Mouse (Mus musculus) neural tube, embryonic 12.5 days (tissue): ENCODE results near the gene Magix. TPM values are rescaled to one million over a fixed set of nuclear protein-coding genes. Genes with fewer than 3 reads are reported as not detected.
A peak's percentile ranks its signal among the peaks of the same experiment; 100 is the strongest.

ENCODE experiments used
- ATAC-seq: fragments of 200-750 bp; cut with Nextera tagmentation; 2 replicates; pipeline ENCODE4 v1.8.0; 2017; ENCODE audit warnings: low read depth, mild to moderate bottlenecking, moderate TSS enrichment, moderate library complexity; ENCODE audit not compliant: low FRiP score
- H3K27ac ChIP-seq: fragments of 300-500 bp; sonication (generic); 2 replicates; pipeline ENCODE4 v1.5.1; 2016
- H3K27me3 ChIP-seq: fragments of 300-500 bp; sonication (generic); replicated peaks from 2 replicates; pipeline ENCODE4 v1.6.1; 2016; ENCODE audit warnings: mild to moderate bottlenecking
- H3K36me3 ChIP-seq: fragments of 300-500 bp; sonication (generic); 2 replicates; pipeline ENCODE4 v1.6.1; 2016; ENCODE audit warnings: mild to moderate bottlenecking
- H3K4me1 ChIP-seq: fragments of 300-500 bp; sonication (generic); 2 replicates; pipeline ENCODE4 v1.6.1; 2016
- H3K4me2 ChIP-seq: fragments of 300-500 bp; sonication (generic); replicated peaks from 2 replicates; pipeline ENCODE4 v1.6.1; 2016; ENCODE audit warnings: mild to moderate bottlenecking
- H3K4me3 ChIP-seq: fragments of 300-500 bp; sonication (generic); 2 replicates; pipeline ENCODE4 v1.5.1; 2016
- H3K9ac ChIP-seq: fragments of 300-500 bp; sonication (generic); 2 replicates; pipeline ENCODE4 v1.6.1; 2016; ENCODE audit warnings: mild to moderate bottlenecking
- H3K9me3 ChIP-seq: fragments of 300-500 bp; sonication (generic); 2 replicates; pipeline ENCODE4 v1.6.1; 2016; ENCODE audit warnings: mild to moderate bottlenecking
- WGBS: fragments of 180-500 bp; shearing (Covaris S2); methylation state at CpG from one replicate; pipeline ENCODE4 v1.1.7; 2016; 5-methylcytosine and 5-hydroxymethylcytosine counted together
- polyA plus RNA-seq: library from polyadenylated mRNA; unstranded; fragments of >200 nt; fragmentation: Nextera tagmentation; extraction: Ambion mirVana; gene quantifications from 2 replicates; pipeline ENCODE4 v1.2.1, GENCODE M21; 2016

The Magix gene
- polyA plus RNA-seq, 1 experiment from 2014 or later = not detected

- Histone ChIP-seq H3K27ac (no peak within 1 kb of the TSS), H3K4me2 (peak within 1 kb of the TSS; percentile 59), H3K36me3 (no peaks in the 10 kb centered on the region; the same call in 1 of the 2 replicates), H3K4me1 (no peaks in the 10 kb centered on the region), H3K9ac (peak within 1 kb of the TSS; percentile 59), H3K4me3 (peak within 1 kb of the TSS; percentile 47), H3K9me3 (no peaks in the 10 kb centered on the region), H3K27me3 (no peaks in the 10 kb centered on the region)
- peak; percentile 93 for ATAC-seq
- 21% methylated on average over 33 of the region's 33 CpGs for WGBS
These were observed 15.9 kb upstream of the Magix start, which contains the start of gene Gpkow for GRCm38 (mm10) chrX:7696954-7697381. Gene Gpkow (plus strand): TSS chrX:7697131.

GRCm38 (mm10) chrX:7696520-7696919, 15.5 kb upstream of the Magix start:
- no peaks in the 10 kb centered on the region; the same call in 1 of the 2 replicates for H3K36me3 ChIP-seq
- no peaks in the 10 kb centered on the region for H3K9me3 ChIP-seq
- peak overlapping the region; percentile 44 for H3K4me2 ChIP-seq
- H3K4me1 ChIP-seq = no peaks in the 10 kb centered on the region
- peak; percentile 33 for ATAC-seq
- H3K27me3 ChIP-seq = no peaks in the 10 kb centered on the region
- no peak overlapping the region for H3K9ac ChIP-seq
- H3K4me3 ChIP-seq = peak overlapping the region; percentile 47; the same call in 1 of the 2 replicates
- H3K27ac ChIP-seq = no peak overlapping the region
- 36% methylated on average over 6 of the region's 6 CpGs for WGBS

GRCm38 (mm10) chrX:7692862-7693261, 11.8 kb upstream of the Magix start:
- no peak overlapping the region for H3K27ac ChIP-seq
- 43% methylated on average over 4 of the region's 4 CpGs for WGBS
- H3K9ac ChIP-seq = no peak overlapping the region
- no peaks in the 10 kb centered on the region for H3K27me3 ChIP-seq
- no peak overlapping the region for H3K4me2 ChIP-seq
- no peaks in the 10 kb centered on the region for H3K9me3 ChIP-seq
- no peak overlapping the region for H3K4me3 ChIP-seq
- no peaks in the 10 kb centered on the region for H3K36me3 ChIP-seq
- H3K4me1 ChIP-seq = no peaks in the 10 kb centered on the region
- no peak for ATAC-seq

GRCm38 (mm10) chrX:7690486-7690885, 9.4 kb upstream of the Magix start:
- Histone ChIP-seq H3K4me2 (no peak overlapping the region), H3K9ac (no peak overlapping the region), H3K36me3 (no peaks in the 10 kb centered on the region), H3K9me3 (no peaks in the 10 kb centered on the region), H3K4me3 (no peak overlapping the region), H3K27me3 (no peaks in the 10 kb centered on the region), H3K27ac (no peak overlapping the region), H3K4me1 (no peaks in the 10 kb centered on the region)
- WGBS = 69% methylated on average over 3 of the region's 3 CpGs
- ATAC-seq = no peak

GRCm38 (mm10) chrX:7688321-7688720, 7.3 kb upstream of the Magix start:
- Histone ChIP-seq H3K27ac (no peak overlapping the region), H3K9me3 (no peaks in the 10 kb centered on the region), H3K27me3 (no peaks in the 10 kb centered on the region), H3K36me3 (no peaks in the 10 kb centered on the region), H3K9ac (no peak overlapping the region), H3K4me1 (no peaks in the 10 kb centered on the region), H3K4me3 (no peak overlapping the region), H3K4me2 (no peak overlapping the region)
- no peak for ATAC-seq
- 98% methylated on average over 2 of the region's 2 CpGs for WGBS

- peak; percentile 54; the same call in 1 of the 2 replicates for ATAC-seq
- Histone ChIP-seq H3K36me3 (no peaks in the 10 kb centered on the region), H3K4me2 (peak overlapping the region; percentile 53), H3K27me3 (no peaks in the 10 kb centered on the region; the same call in 1 of the 2 replicates), H3K4me3 (0 out of 2 replicates have a peak overlapping the region, but pooled peaks have one; percentile 2), H3K4me1 (no peaks in the 10 kb centered on the region), H3K27ac (no peak overlapping the region), H3K9ac (no peak overlapping the region), H3K9me3 (no peaks in the 10 kb centered on the region)
- 18% methylated on average over 12 of the region's 12 CpGs for WGBS
These were observed 1.0 kb downstream of the Magix start for GRCm38 (mm10) chrX:7680057-7680412.

- Histone ChIP-seq H3K9ac (no peak overlapping the region), H3K4me3 (0 out of 2 replicates have a peak overlapping the region, but pooled peaks have one; percentile 2), H3K9me3 (no peaks in the 10 kb centered on the region), H3K36me3 (no peaks in the 10 kb centered on the region), H3K27ac (no peak overlapping the region), H3K27me3 (no peaks in the 10 kb centered on the region; the same call in 1 of the 2 replicates), H3K4me2 (peak overlapping the region; percentile 53), H3K4me1 (no peaks in the 10 kb centered on the region)
- 23% methylated on average over 27 of the region's 27 CpGs for WGBS
- ATAC-seq = peak; percentile 91
These were observed 1.5 kb downstream of the Magix start for GRCm38 (mm10) chrX:7679405-7680056.

- Histone ChIP-seq H3K9ac (no peak overlapping the region), H3K4me3 (no peak overlapping the region), H3K27ac (no peak overlapping the region), H3K9me3 (no peaks in the 10 kb centered on the region), H3K36me3 (no peaks in the 10 kb centered on the region), H3K4me2 (no peak overlapping the region), H3K27me3 (no peaks in the 10 kb centered on the region; the same call in 1 of the 2 replicates), H3K4me1 (no peaks in the 10 kb centered on the region)
- 50% methylated on average over 3 of the region's 3 CpGs for WGBS
- no peak for ATAC-seq
These were observed 2.1 kb downstream of the Magix start for GRCm38 (mm10) chrX:7678986-7679385.

GRCm38 (mm10) chrX:7675001-7675380, 6.1 kb downstream of the Magix start:
- 39% methylated on average over 10 of the region's 10 CpGs for WGBS
- no peak overlapping the region for H3K27ac ChIP-seq

GRCm38 (mm10) chrX:7674284-7675000, 6.6 kb downstream of the Magix start:
- no peak overlapping the region for H3K27ac ChIP-seq
- H3K4me3 ChIP-seq = 0 out of 2 replicates have a peak overlapping the region, but pooled peaks have one; percentile 9
- H3K36me3 ChIP-seq = no peaks in the 10 kb centered on the region
- no peaks in the 10 kb centered on the region for H3K4me1 ChIP-seq
- no peaks in the 10 kb centered on the region for H3K27me3 ChIP-seq
- no peak for ATAC-seq
- no peaks in the 10 kb centered on the region for H3K9me3 ChIP-seq
- peak overlapping the region; percentile 46 for H3K4me2 ChIP-seq
- H3K9ac ChIP-seq = no peak overlapping the region
- 35% methylated on average over 28 of the region's 28 CpGs for WGBS

More at GRCm38 (mm10) chrX:7675001-7675380, 6.1 kb downstream of the Magix start:
- H3K36me3 ChIP-seq = no peaks in the 10 kb centered on the region
- peak overlapping the region; percentile 46 for H3K4me2 ChIP-seq
- 0 out of 2 replicates have a peak overlapping the region, but pooled peaks have one; percentile 9 for H3K4me3 ChIP-seq
- ATAC-seq = no peak
- H3K4me1 ChIP-seq = no peaks in the 10 kb centered on the region
- no peak overlapping the region for H3K9ac ChIP-seq
- H3K27me3 ChIP-seq = no peaks in the 10 kb centered on the region
- no peaks in the 10 kb centered on the region for H3K9me3 ChIP-seq

- H3K4me1 ChIP-seq = no peaks in the 10 kb centered on the region
- no peak overlapping the region for H3K4me3 ChIP-seq
- H3K27ac ChIP-seq = no peak overlapping the region
- H3K9ac ChIP-seq = no peak overlapping the region
- H3K4me2 ChIP-seq = no peak overlapping the region
- H3K36me3 ChIP-seq = no peaks in the 10 kb centered on the region
- no peak for ATAC-seq
- WGBS = 35% methylated on average over 12 of the region's 12 CpGs
- no peaks in the 10 kb centered on the region for H3K9me3 ChIP-seq
- no peaks in the 10 kb centered on the region for H3K27me3 ChIP-seq
These were observed 7.3 kb downstream of the Magix start for GRCm38 (mm10) chrX:7673578-7674281.

GRCm38 (mm10) chrX:7672739-7673138, 8.3 kb downstream of the Magix start:
- ATAC-seq = no peak
- Histone ChIP-seq H3K4me2 (no peak overlapping the region), H3K36me3 (no peaks in the 10 kb centered on the region), H3K4me1 (no peaks in the 10 kb centered on the region), H3K27me3 (no peaks in the 10 kb centered on the region), H3K9ac (no peak overlapping the region), H3K27ac (no peak overlapping the region), H3K9me3 (no peaks in the 10 kb centered on the region), H3K4me3 (no peak overlapping the region)
- WGBS = 50% methylated on average over 6 of the region's 6 CpGs
